Comparison of ENCODE assay signal across 10 mouse cellular contexts in genomic region chr1:179582021-179582433, GRCm38 (mm10). TPM values are rescaled to one million over a fixed set of nuclear protein-coding genes. Genes with fewer than 3 reads are reported as not detected.
A peak's percentile ranks its signal among the peaks of the same experiment; 100 is the strongest.
DNase-seq lines count a peak whose midpoint lies in the region; ATAC-seq and TF ChIP-seq lines count a peak whose summit lies in the region.
"Had no signal": no experiment of that assay in that cellular context is flagged by ENCODE, and none has a peak within 500 bp of the region (broad histone marks: within the 10 kb centered on the region; RNA-seq: fewer than 3 reads in every experiment).

No protein-coding gene starts in this region.

- WGBS in neural tube, embryonic 13.5 days: 37% methylated on average over 6 of the region's 6 CpGs
- WGBS in heart, embryonic 14.5 days: 25% methylated on average over 6 of the region's 6 CpGs
- WGBS in small intestine, adult 2 months: 16% methylated on average over 6 of the region's 6 CpGs
- 73% methylated on average over 6 of the region's 6 CpGs for WGBS in midbrain, embryonic 15.5 days

- no peak for TF ChIP-seq POLR2A in small intestine, adult 2 months (IDR thresholded peaks at IDR 0.05; ENCODE audit: low read depth, low read length)

- ATAC-seq in neural tube, embryonic 13.5 days (ENCODE audit: low read depth): peak; percentile 28; the same call in 1 of the 2 replicates
- no peak for ATAC-seq in heart, embryonic 14.5 days (ENCODE audit: insufficient number of reproducible peaks, insufficient read depth, low FRiP score, low read depth)
- no peak for ATAC-seq in midbrain, embryonic 15.5 days (replicated peaks)

- H3K27ac ChIP-seq in neural tube, embryonic 13.5 days (replicated peaks): peak overlapping the region; percentile 54
- H3K27ac ChIP-seq in heart, embryonic 14.5 days (replicated peaks in 1 of 2; ENCODE audit: control insufficient read depth in 1 of 2, insufficient read depth in 1 of 2, low read depth in 2 of 2, low read length in 2 of 2): peak overlapping the region in 1 of 2 experiments; percentile 28; a peak in 2 of 4 replicates
- peak overlapping the region; percentile 60 for H3K27ac ChIP-seq in small intestine, adult 2 months (ENCODE audit: insufficient read depth, low read depth, low read length)
- no peak overlapping the region for H3K27ac ChIP-seq in midbrain, embryonic 15.5 days
- H3K27ac ChIP-seq: lung, embryonic 15.5 days had no signal

- H3K9ac ChIP-seq in neural tube, embryonic 13.5 days: no peak overlapping the region
- H3K9ac ChIP-seq in heart, embryonic 14.5 days (ENCODE audit: low read length): no peak overlapping the region
- no peak overlapping the region for H3K9ac ChIP-seq in midbrain, embryonic 15.5 days
- H3K9ac ChIP-seq: lung, embryonic 15.5 days had no signal

- no peak for TF ChIP-seq CTCF in small intestine, adult 2 months (IDR thresholded peaks at IDR 0.05; ENCODE audit: extremely low read depth, insufficient read length, insufficient replicate concordance, low read depth, low read length)

- no peak for DNase-seq in neural tube, embryonic 10.5 days (ENCODE audit: extremely low spot score, low spot score)
- peak; percentile 48 for DNase-seq in kidney, postnatal 14 days
- no peak for DNase-seq in cerebellum, adult 18-20 months
- no peak for DNase-seq in right cerebral cortex, postnatal 25 days
- DNase-seq: cerebellum, adult 9-11 months had no signal

- H3K4me3 ChIP-seq in neural tube, embryonic 13.5 days: no peak overlapping the region
- H3K4me3 ChIP-seq in heart, embryonic 14.5 days (ENCODE audit: control insufficient read depth in 1 of 2, insufficient read depth in 1 of 2, low read depth in 1 of 2, low read length in 2 of 2): no peak overlapping the region
- no peak overlapping the region for H3K4me3 ChIP-seq in small intestine, adult 2 months (ENCODE audit: low read depth, low read length)
- H3K4me3 ChIP-seq in midbrain, embryonic 15.5 days: no peak overlapping the region
- H3K4me3 ChIP-seq: lung, embryonic 15.5 days had no signal

- no peaks in the 10 kb centered on the region for H3K27me3 ChIP-seq in neural tube, embryonic 13.5 days
- no peaks in the 10 kb centered on the region for H3K27me3 ChIP-seq in heart, embryonic 14.5 days (ENCODE audit: control insufficient read depth, insufficient read depth, low read length)
- no peaks in the 10 kb centered on the region for H3K27me3 ChIP-seq in small intestine, adult 2 months (ENCODE audit: control insufficient read depth, insufficient read depth, low read length)
- H3K27me3 ChIP-seq in midbrain, embryonic 15.5 days (replicated peaks): no peaks in the 10 kb centered on the region
- H3K27me3 ChIP-seq: lung, embryonic 15.5 days had no signal

- peaks cover 15% of the 10 kb centered on the region for H3K36me3 ChIP-seq in neural tube, embryonic 13.5 days
- H3K36me3 ChIP-seq in heart, embryonic 14.5 days (ENCODE audit: control insufficient read depth, insufficient read depth, low read length): peaks cover 16% of the 10 kb centered on the region
- peaks cover 6% of the 10 kb centered on the region; the same call in 1 of the 2 replicates for H3K36me3 ChIP-seq in small intestine, adult 2 months (ENCODE audit: control insufficient read depth, insufficient read depth, low read length)
- no peaks in the 10 kb centered on the region for H3K36me3 ChIP-seq in midbrain, embryonic 15.5 days (replicated peaks)
- H3K36me3 ChIP-seq: lung, embryonic 15.5 days had no signal

- H3K9me3 ChIP-seq in neural tube, embryonic 13.5 days: no peaks in the 10 kb centered on the region
- no peaks in the 10 kb centered on the region for H3K9me3 ChIP-seq in heart, embryonic 14.5 days (ENCODE audit: control insufficient read depth, low read length)
- H3K9me3 ChIP-seq in midbrain, embryonic 15.5 days: no peaks in the 10 kb centered on the region
- H3K9me3 ChIP-seq: lung, embryonic 15.5 days had no signal

- H3K4me2 ChIP-seq in neural tube, embryonic 13.5 days: no peak overlapping the region
- peak overlapping the region; percentile 41; the same call in 1 of the 2 replicates for H3K4me2 ChIP-seq in heart, embryonic 14.5 days (ENCODE audit: low read length)
- H3K4me2 ChIP-seq in midbrain, embryonic 15.5 days: no peak overlapping the region
- H3K4me2 ChIP-seq: lung, embryonic 15.5 days had no signal

- peaks cover 34% of the 10 kb centered on the region for H3K4me1 ChIP-seq in neural tube, embryonic 13.5 days (replicated peaks)
- peaks cover 10 to 43% of the 10 kb centered on the region in 2 experiments for H3K4me1 ChIP-seq in heart, embryonic 14.5 days (ENCODE audit: control insufficient read depth in 2 of 2, insufficient read depth in 2 of 2, low read length in 2 of 2)
- H3K4me1 ChIP-seq in small intestine, adult 2 months (ENCODE audit: control insufficient read depth, insufficient read depth, insufficient read length, low read length): peaks cover 15% of the 10 kb centered on the region
- H3K4me1 ChIP-seq in midbrain, embryonic 15.5 days: no peaks in the 10 kb centered on the region
- H3K4me1 ChIP-seq: lung, embryonic 15.5 days had no signal

RNA-seq across cellular contexts. Expression of gene Cnst, which starts 35.9 kb away (rescaled TPM):
- polyA plus RNA-seq in neural tube, embryonic 13.5 days (2015; fragmentation: Nextera tagmentation; extraction: Ambion mirVana): 32.9 and 37.7 TPM in 2 replicates
- polyA plus RNA-seq in heart, embryonic 14.5 days (2014; fragmentation: Nextera tagmentation; extraction: Ambion mirVana): 17.6 and 18.1 TPM in 2 replicates
- polyA plus RNA-seq in small intestine, adult 2 months (2012; rRNA removed): 7.8 and 12.7 TPM in 2 replicates
- 28.8 and 30.2 TPM in 2 replicates for polyA plus RNA-seq in midbrain, embryonic 15.5 days (2015; fragmentation: Nextera tagmentation; extraction: Ambion mirVana)

RNA-seq across cellular contexts. Expression of gene Tfb2m, which starts 36.0 kb away (rescaled TPM):
- polyA plus RNA-seq in neural tube, embryonic 13.5 days (2015; fragmentation: Nextera tagmentation; extraction: Ambion mirVana): 33.9 and 35.5 TPM in 2 replicates
- 26.6 and 29.0 TPM in 2 replicates for polyA plus RNA-seq in heart, embryonic 14.5 days (2014; fragmentation: Nextera tagmentation; extraction: Ambion mirVana)
- 2.1 and 2.7 TPM in 2 replicates for polyA plus RNA-seq in small intestine, adult 2 months (2012; rRNA removed)
- polyA plus RNA-seq in midbrain, embryonic 15.5 days (2015; fragmentation: Nextera tagmentation; extraction: Ambion mirVana): 22.7 and 25.8 TPM in 2 replicates
